Mouse (Mus musculus) brain, embryonic 14.5 days (tissue): ENCODE measurements around the gene Ly6g6f.

ENCODE experiments used
- CTCF ChIP-seq: fragments of 200-500 bp; IDR thresholded peaks from 2 replicates; pipeline ENCODE4 v1.5.1; 2012; ENCODE audit warnings: inconsistent platforms, mild to moderate bottlenecking, moderate library complexity, borderline replicate concordance; ENCODE audit not compliant: insufficient read depth, insufficient read length; ENCODE audit errors: extremely low read depth
- POLR2A ChIP-seq: fragments of 200-500 bp; IDR thresholded peaks from 2 replicates; pipeline ENCODE4 v1.6.1; 2012; ENCODE audit warnings: mild to moderate bottlenecking, inconsistent platforms, borderline replicate concordance; ENCODE audit not compliant: poor library complexity, insufficient read depth, insufficient read length, severe bottlenecking; ENCODE audit errors: extremely low read depth

- TF ChIP-seq CTCF (no peak), POLR2A (no peak)
These were observed 5.2 kb downstream of the Ly6g6f start for GRCm38 (mm10) chr17:35080248-35080647.
